In genomic region chr6:28603823-28604222, GRCm38 (mm10) we compare ENCODE assay signal across 30 mouse cellular contexts.
DNase-seq lines count a peak whose midpoint lies in the region; ATAC-seq and TF ChIP-seq lines count a peak whose summit lies in the region.
"Had no signal": no experiment of that assay in that cellular context is flagged by ENCODE, and none has a peak within 500 bp of the region (broad histone marks: within the 10 kb centered on the region; RNA-seq: fewer than 3 reads in every experiment).

No protein-coding gene starts in this region.

- DNase-seq in embryonic facial prominence, embryonic 14.5 days (ENCODE audit: low spot score): no peak
- DNase-seq in embryonic facial prominence, embryonic 10.5 days (ENCODE audit: low spot score): no peak
- no peak for DNase-seq in heart, adult 2 months
- no peak for DNase-seq in midbrain, embryonic 11.5 days (ENCODE audit: low spot score, missing footprints)
- DNase-seq: adrenal gland, adult 2 months; adrenal gland, postnatal 36 days; cerebellum, adult 18-20 months; cerebellum, postnatal 10 days; gastrocnemius, postnatal 25 days; kidney, adult 11 months; kidney, postnatal 14 days; lung, adult 2 months; lung, postnatal 10 days; retina, postnatal 1 day; right cerebral cortex, postnatal 14 days had no signal

- H3K27me3 ChIP-seq in embryonic facial prominence, embryonic 14.5 days (replicated peaks; ENCODE audit: control insufficient read depth, insufficient read depth, low read length): no peaks in the 10 kb centered on the region
- no peaks in the 10 kb centered on the region for H3K27me3 ChIP-seq in embryonic facial prominence, embryonic 10.5 days (replicated peaks; ENCODE audit: low read depth, poor library complexity, severe bottlenecking)
- no peaks in the 10 kb centered on the region for H3K27me3 ChIP-seq in heart, embryonic 13.5 days (replicated peaks)
- H3K27me3 ChIP-seq in heart, adult 2 months (ENCODE audit: control insufficient read depth, insufficient read depth, low read length): no peaks in the 10 kb centered on the region
- no peaks in the 10 kb centered on the region for H3K27me3 ChIP-seq in intestine, embryonic 15.5 days (replicated peaks)
- H3K27me3 ChIP-seq in intestine, postnatal 0 days (replicated peaks; ENCODE audit: control insufficient read depth, insufficient read depth, low read length): no peaks in the 10 kb centered on the region
- H3K27me3 ChIP-seq in liver, embryonic 16.5 days (ENCODE audit: control insufficient read depth, insufficient read depth, low read depth, low read length): no peaks in the 10 kb centered on the region
- H3K27me3 ChIP-seq in midbrain, embryonic 11.5 days (ENCODE audit: control insufficient read depth, insufficient read depth, low read length): no peaks in the 10 kb centered on the region
- H3K27me3 ChIP-seq: CH12.LX; embryonic facial prominence, embryonic 15.5 days; hindbrain, embryonic 12.5 days; limb, embryonic 13.5 days; midbrain, embryonic 15.5 days; neural tube, embryonic 15.5 days had no signal

- intact Hi-C loops in heart, adult 2 months (cut with DNase I): no loop called here

- H3K9me3 ChIP-seq in embryonic facial prominence, embryonic 14.5 days (ENCODE audit: control insufficient read depth, low read length): no peaks in the 10 kb centered on the region
- H3K9me3 ChIP-seq in embryonic facial prominence, embryonic 10.5 days: no peaks in the 10 kb centered on the region
- no peaks in the 10 kb centered on the region for H3K9me3 ChIP-seq in heart, embryonic 13.5 days
- H3K9me3 ChIP-seq in intestine, embryonic 15.5 days: no peaks in the 10 kb centered on the region
- no peaks in the 10 kb centered on the region for H3K9me3 ChIP-seq in intestine, postnatal 0 days (ENCODE audit: control insufficient read depth)
- H3K9me3 ChIP-seq in liver, embryonic 16.5 days (replicated peaks; ENCODE audit: control insufficient read depth, low read length): no peaks in the 10 kb centered on the region
- no peaks in the 10 kb centered on the region for H3K9me3 ChIP-seq in midbrain, embryonic 11.5 days (ENCODE audit: control insufficient read depth, low read length)
- H3K9me3 ChIP-seq: embryonic facial prominence, embryonic 15.5 days; hindbrain, embryonic 12.5 days; limb, embryonic 13.5 days; midbrain, embryonic 15.5 days; neural tube, embryonic 15.5 days had no signal

- 51% methylated on average over 3 of the region's 3 CpGs for WGBS in embryonic facial prominence, embryonic 14.5 days
- WGBS in embryonic facial prominence, embryonic 10.5 days: 75% methylated on average over 3 of the region's 3 CpGs
- 14% methylated on average over 3 of the region's 3 CpGs for WGBS in heart, embryonic 13.5 days
- WGBS in heart, adult 2 months: 28% methylated on average over 3 of the region's 3 CpGs
- 50% methylated on average over 3 of the region's 3 CpGs for WGBS in intestine, embryonic 15.5 days
- WGBS in intestine, postnatal 0 days: 47% methylated on average over 3 of the region's 3 CpGs
- WGBS in liver, embryonic 16.5 days (ENCODE audit: insufficient replicate concordance): 62% methylated on average over 3 of the region's 3 CpGs
- WGBS in midbrain, embryonic 11.5 days: 77% methylated on average over 3 of the region's 3 CpGs

- no peaks in the 10 kb centered on the region for H3K4me1 ChIP-seq in embryonic facial prominence, embryonic 14.5 days (ENCODE audit: control insufficient read depth, insufficient read depth, low read length)
- no peaks in the 10 kb centered on the region; the same call in 1 of the 2 replicates for H3K4me1 ChIP-seq in embryonic facial prominence, embryonic 10.5 days
- H3K4me1 ChIP-seq in heart, embryonic 13.5 days: peaks cover 32% of the 10 kb centered on the region
- no peaks in the 10 kb centered on the region; the same call in 1 of the 2 replicates for H3K4me1 ChIP-seq in heart, adult 2 months (ENCODE audit: control insufficient read depth, insufficient read depth, low read length)
- H3K4me1 ChIP-seq in intestine, embryonic 15.5 days (replicated peaks): no peaks in the 10 kb centered on the region
- 0 out of 2 replicates have a peak, but pooled peaks cover 2% of the 10 kb centered on the region for H3K4me1 ChIP-seq in intestine, postnatal 0 days (replicated peaks; ENCODE audit: control insufficient read depth, insufficient read depth, low read length)
- H3K4me1 ChIP-seq in liver, embryonic 16.5 days (ENCODE audit: control insufficient read depth, low read depth, low read length): peaks cover 37% of the 10 kb centered on the region
- H3K4me1 ChIP-seq in midbrain, embryonic 11.5 days (ENCODE audit: control insufficient read depth, insufficient read depth, low read length): no peaks in the 10 kb centered on the region

- TF ChIP-seq POLR2A in heart, adult 2 months (IDR thresholded peaks at IDR 0.05; ENCODE audit: insufficient read depth, low read depth, low read length): no peak

- no peak overlapping the region for H3K27ac ChIP-seq in embryonic facial prominence, embryonic 14.5 days (replicated peaks; ENCODE audit: low read depth, low read length)
- H3K27ac ChIP-seq in embryonic facial prominence, embryonic 10.5 days (replicated peaks): no peak overlapping the region
- H3K27ac ChIP-seq in heart, embryonic 13.5 days (replicated peaks): peak overlapping the region; percentile 40
- no peak overlapping the region for H3K27ac ChIP-seq in heart, adult 2 months
- no peak overlapping the region for H3K27ac ChIP-seq in intestine, embryonic 15.5 days
- no peak overlapping the region for H3K27ac ChIP-seq in intestine, postnatal 0 days (ENCODE audit: low read depth, low read length)
- peak overlapping the region; percentile 12; the same call in 1 of the 2 replicates for H3K27ac ChIP-seq in liver, embryonic 16.5 days (ENCODE audit: low read length)
- no peak overlapping the region for H3K27ac ChIP-seq in midbrain, embryonic 11.5 days (ENCODE audit: low read depth, low read length)
- H3K27ac ChIP-seq: embryonic facial prominence, embryonic 15.5 days; hindbrain, embryonic 12.5 days; hindbrain, postnatal 0 days; left cerebral cortex, adult 2 months; limb, embryonic 13.5 days; macrophage; midbrain, embryonic 15.5 days; neural tube, embryonic 15.5 days had no signal

- no peaks in the 10 kb centered on the region for H3K79me2 ChIP-seq in heart, adult 2 months (replicated peaks; ENCODE audit: control insufficient read depth, insufficient read depth, low read length)

- TF ChIP-seq EP300 in heart, adult 2 months (IDR thresholded peaks at IDR 0.05; ENCODE audit: insufficient read depth, low read depth, low read length): no peak

- no peak overlapping the region for H3K4me3 ChIP-seq in embryonic facial prominence, embryonic 14.5 days (ENCODE audit: low read depth, low read length)
- H3K4me3 ChIP-seq in embryonic facial prominence, embryonic 10.5 days: no peak overlapping the region
- no peak overlapping the region for H3K4me3 ChIP-seq in heart, embryonic 13.5 days
- no peak overlapping the region for H3K4me3 ChIP-seq in heart, adult 2 months
- H3K4me3 ChIP-seq in intestine, embryonic 15.5 days (replicated peaks): no peak overlapping the region
- H3K4me3 ChIP-seq in intestine, postnatal 0 days (ENCODE audit: low read depth, low read length): no peak overlapping the region
- no peak overlapping the region for H3K4me3 ChIP-seq in liver, embryonic 16.5 days (ENCODE audit: low read depth, low read length)
- no peak overlapping the region for H3K4me3 ChIP-seq in midbrain, embryonic 11.5 days (ENCODE audit: low read depth, low read length)
- H3K4me3 ChIP-seq: embryonic facial prominence, embryonic 15.5 days; hindbrain, embryonic 12.5 days; left cerebral cortex, adult 2 months; limb, embryonic 13.5 days; midbrain, embryonic 15.5 days; neural tube, embryonic 15.5 days had no signal

- H3K36me3 ChIP-seq in embryonic facial prominence, embryonic 14.5 days (ENCODE audit: control insufficient read depth, insufficient read depth, low read length): no peaks in the 10 kb centered on the region
- no peaks in the 10 kb centered on the region for H3K36me3 ChIP-seq in embryonic facial prominence, embryonic 10.5 days (replicated peaks)
- H3K36me3 ChIP-seq in heart, embryonic 13.5 days: no peaks in the 10 kb centered on the region
- no peaks in the 10 kb centered on the region for H3K36me3 ChIP-seq in heart, adult 2 months (ENCODE audit: control insufficient read depth, insufficient read depth, low read length)
- H3K36me3 ChIP-seq in intestine, embryonic 15.5 days: no peaks in the 10 kb centered on the region
- H3K36me3 ChIP-seq in intestine, postnatal 0 days (ENCODE audit: control insufficient read depth, insufficient read depth): no peaks in the 10 kb centered on the region
- no peaks in the 10 kb centered on the region for H3K36me3 ChIP-seq in liver, embryonic 16.5 days (ENCODE audit: control insufficient read depth, insufficient read depth)
- H3K36me3 ChIP-seq in midbrain, embryonic 11.5 days (ENCODE audit: control insufficient read depth, insufficient read depth, low read length): no peaks in the 10 kb centered on the region
- H3K36me3 ChIP-seq: embryonic facial prominence, embryonic 15.5 days; hindbrain, embryonic 12.5 days; limb, embryonic 13.5 days; midbrain, embryonic 15.5 days; neural tube, embryonic 15.5 days had no signal

- ATAC-seq in embryonic facial prominence, embryonic 14.5 days (ENCODE audit: low read depth): peak; percentile 44
- no peak for ATAC-seq in heart, embryonic 13.5 days (ENCODE audit: extremely low read depth, insufficient number of reproducible peaks, low FRiP score, low TSS enrichment)
- peak; percentile 39; the same call in 1 of the 2 replicates for ATAC-seq in intestine, embryonic 15.5 days
- ATAC-seq in intestine, postnatal 0 days: no peak
- no peak for ATAC-seq in liver, embryonic 16.5 days (ENCODE audit: low read depth)
- no peak for ATAC-seq in midbrain, embryonic 11.5 days (ENCODE audit: low FRiP score)
- ATAC-seq: activated CD4-positive, CD25-positive, alpha-beta regulatory T cell, adult 4 months; forebrain, embryonic 14.5 days; hindbrain, postnatal 0 days; midbrain, embryonic 15.5 days had no signal

- no peak for TF ChIP-seq CTCF in heart, adult 2 months (IDR thresholded peaks at IDR 0.05)
- no peak for TF ChIP-seq CTCF in intestine, postnatal 0 days (IDR thresholded peaks at IDR 0.05; ENCODE audit: low read depth)

- no peak overlapping the region for H3K4me2 ChIP-seq in embryonic facial prominence, embryonic 14.5 days (ENCODE audit: low read depth, low read length)
- peak overlapping the region; percentile 36 for H3K4me2 ChIP-seq in heart, embryonic 13.5 days
- no peak overlapping the region for H3K4me2 ChIP-seq in intestine, embryonic 15.5 days (replicated peaks)
- no peak overlapping the region for H3K4me2 ChIP-seq in intestine, postnatal 0 days (replicated peaks; ENCODE audit: low read depth)
- H3K4me2 ChIP-seq in liver, embryonic 16.5 days (ENCODE audit: low read depth, low read length): no peak overlapping the region
- no peak overlapping the region for H3K4me2 ChIP-seq in midbrain, embryonic 11.5 days
- H3K4me2 ChIP-seq: embryonic facial prominence, embryonic 15.5 days; hindbrain, embryonic 12.5 days; limb, embryonic 13.5 days; midbrain, embryonic 15.5 days; neural tube, embryonic 15.5 days had no signal

- H3K9ac ChIP-seq in embryonic facial prominence, embryonic 14.5 days (ENCODE audit: low read depth, low read length): no peak overlapping the region
- H3K9ac ChIP-seq in heart, embryonic 13.5 days: no peak overlapping the region
- no peak overlapping the region for H3K9ac ChIP-seq in heart, adult 2 months (ENCODE audit: low read depth, low read length)
- no peak overlapping the region for H3K9ac ChIP-seq in intestine, embryonic 15.5 days
- no peak overlapping the region for H3K9ac ChIP-seq in intestine, postnatal 0 days (ENCODE audit: low read depth, low read length)
- H3K9ac ChIP-seq in liver, embryonic 16.5 days (ENCODE audit: low read depth, low read length): no peak overlapping the region
- no peak overlapping the region for H3K9ac ChIP-seq in midbrain, embryonic 11.5 days (ENCODE audit: low read length)
- H3K9ac ChIP-seq: embryonic facial prominence, embryonic 15.5 days; hindbrain, embryonic 12.5 days; limb, embryonic 13.5 days; midbrain, embryonic 15.5 days; neural tube, embryonic 15.5 days had no signal

Comparison
In these comparisons a context has a peak if more than half of its experiments do, and no peak if none do; other contexts are left out.
1. ATAC-seq: peak in embryonic facial prominence, embryonic 14.5 days (single experiment) and intestine, embryonic 15.5 days (single experiment); none in heart, embryonic 13.5 days (single experiment), intestine, postnatal 0 days (single experiment), liver, embryonic 16.5 days (single experiment) and midbrain, embryonic 11.5 days (single experiment).
2. H3K27ac ChIP-seq: peak in heart, embryonic 13.5 days (single experiment) and liver, embryonic 16.5 days (single experiment); none in embryonic facial prominence, embryonic 14.5 days (single experiment), embryonic facial prominence, embryonic 10.5 days (single experiment), heart, adult 2 months (single experiment), intestine, embryonic 15.5 days (single experiment), intestine, postnatal 0 days (single experiment) and midbrain, embryonic 11.5 days (single experiment).